Mouse (Mus musculus): ENCODE results near the gene Pcnt.

DNA sequence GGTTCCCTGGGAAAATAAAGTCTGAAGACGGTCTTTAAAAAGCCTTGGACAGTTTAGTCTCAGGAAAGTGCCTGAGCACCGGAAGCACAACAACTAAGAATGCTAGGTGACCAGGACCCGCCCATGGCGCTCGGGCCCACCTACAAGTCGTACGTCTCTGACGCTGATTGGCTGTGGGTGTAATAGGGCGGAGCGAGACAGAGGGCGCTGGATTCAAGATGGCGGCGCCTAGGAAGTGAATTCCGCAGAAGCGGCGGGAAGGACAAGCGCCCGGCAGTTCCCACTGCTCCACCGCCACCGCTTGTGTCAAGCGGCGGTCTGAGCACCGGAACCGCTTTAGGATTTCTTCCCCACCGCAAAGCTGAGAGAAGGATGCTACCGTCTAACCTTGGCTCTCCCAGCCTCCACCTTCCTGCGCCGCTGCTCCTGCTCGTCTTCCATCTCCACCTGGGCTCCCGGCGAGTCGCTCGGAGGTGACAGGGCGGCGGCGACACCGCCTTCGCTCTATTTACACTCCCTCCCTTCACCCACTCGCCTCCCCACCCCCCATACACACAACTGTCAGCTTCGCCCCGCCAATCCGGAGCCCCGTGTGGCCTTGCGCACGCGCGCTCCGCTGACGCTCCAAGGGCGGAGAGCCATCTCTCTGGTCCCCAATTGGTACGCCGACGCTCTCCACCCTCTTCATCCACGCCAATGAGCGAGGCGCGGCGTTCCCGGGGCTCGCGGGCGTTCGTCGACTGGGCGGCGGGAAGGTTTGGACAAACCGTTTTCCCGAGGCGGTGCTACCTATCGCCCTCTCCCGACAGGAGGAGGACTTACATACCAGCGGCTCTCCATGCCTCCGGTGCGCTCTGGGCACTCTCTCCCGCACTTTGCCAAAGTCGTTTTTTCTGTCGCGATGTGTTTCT, at the start of gene Pcnt:
- peak; percentile 47; the same call in 1 of the 2 replicates for TF ChIP-seq POLR2A (IDR thresholded peaks at IDR 0.05; ENCODE audit: control insufficient read depth, extremely low read depth, insufficient read depth, low read length, poor library complexity)
- peak; percentile 77 for TF ChIP-seq CTCF (IDR thresholded peaks at IDR 0.05; ENCODE audit: borderline replicate concordance, control insufficient read depth, extremely low read depth, insufficient read depth, low read length, poor library complexity)
